Mouse (Mus musculus) left cerebral cortex, adult 9 months (tissue): ENCODE measurements at regions not wholly inside any gene's neighbourhood (a gene's known extent, or its start where the extent isn't known, plus 50 kb on each side); places are given as distances from the start of the nearest gene placed in this dataset.

ENCODE experiments used
- DNase-seq, 2 experiments: peaks; one replicate each; pipeline ENCODE4 v3.0.0; 2022; ENCODE audit warnings: low spot score in 2 of 2

GRCm38 (mm10) chr6:105389192-105389591, 288.3 kb upstream of the Cntn4 start:
- no peak for DNase-seq

GRCm38 (mm10) chr6:105398315-105398714, 279.1 kb upstream of the Cntn4 start:
- peak in 1 of 2 experiments; percentile 5 for DNase-seq

DNA sequence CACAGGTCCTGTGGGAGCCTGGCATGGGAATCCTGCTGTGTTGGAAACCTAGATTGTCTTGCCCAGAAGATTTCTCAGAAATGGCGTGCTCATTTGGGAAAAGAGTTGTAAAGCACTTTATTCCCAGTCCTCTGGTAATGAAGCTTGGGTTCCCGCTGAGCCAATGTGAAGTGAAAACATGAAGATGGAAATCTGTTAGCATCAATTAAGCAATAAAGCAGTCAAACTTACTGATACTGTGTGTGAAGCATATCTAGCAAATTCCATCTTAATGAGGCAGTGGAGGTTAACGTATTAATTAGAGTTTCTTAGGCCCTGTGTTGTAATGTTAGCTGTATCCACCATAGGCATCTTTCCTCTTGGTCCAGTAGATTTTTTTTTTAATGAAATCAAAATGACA, 259.9 kb upstream of the Cntn4 start:
- DNase-seq, result no peak

- no peak for DNase-seq
Measured at GRCm38 (mm10) chr6:105447208-105447607, 230.3 kb upstream of the Cntn4 start.

GRCm38 (mm10) chr6:105483388-105483787, 194.1 kb upstream of the Cntn4 start:
- peak; percentile 47 to 50 for DNase-seq

- no peak for DNase-seq
Measured at GRCm38 (mm10) chr6:105493308-105493707, 184.2 kb upstream of the Cntn4 start.
